Mouse (Mus musculus) midbrain, embryonic 16.5 days (tissue): ENCODE data around the gene Rabepk. TPM values are rescaled to one million over a fixed set of nuclear protein-coding genes. Genes with fewer than 3 reads are reported as not detected.
"Not testable (repeated sequence)": the region's sequence is repeated elsewhere in the genome, so short reads cannot be mapped to it uniquely, and the experiment has no call there.

Source experiments
- ATAC-seq: fragments of 200-750 bp; cut with Nextera tagmentation; 2 replicates; pipeline ENCODE4 v1.8.0; 2017; ENCODE audit warnings: moderate TSS enrichment
- H3K27ac ChIP-seq: fragments of 300-500 bp; sonication (generic); 2 replicates; pipeline ENCODE4 v1.5.1; 2014; ENCODE audit warnings: mild to moderate bottlenecking, low read length, mixed read lengths
- H3K27me3 ChIP-seq: fragments of 300-500 bp; sonication (generic); 2 replicates; pipeline ENCODE4 v1.6.1; 2014; ENCODE audit warnings: low read depth, low read length, mixed read lengths; ENCODE audit not compliant: control insufficient read depth, insufficient read depth
- H3K36me3 ChIP-seq: fragments of 300-500 bp; sonication (generic); 2 replicates; pipeline ENCODE4 v1.6.1; 2014; ENCODE audit warnings: mild to moderate bottlenecking, low read length, moderate library complexity, mixed read lengths; ENCODE audit not compliant: control insufficient read depth, insufficient read depth
- H3K4me1 ChIP-seq: fragments of 300-500 bp; sonication (generic); 2 replicates; pipeline ENCODE4 v1.6.1; 2014; ENCODE audit warnings: mild to moderate bottlenecking, low read length, mixed read lengths; ENCODE audit not compliant: control insufficient read depth, insufficient read depth
- H3K4me2 ChIP-seq: fragments of 300-500 bp; sonication (generic); 2 replicates; pipeline ENCODE4 v1.6.1; 2014; ENCODE audit warnings: mild to moderate bottlenecking, low read length, mixed read lengths
- H3K4me3 ChIP-seq: fragments of 300-500 bp; sonication (generic); 2 replicates; pipeline ENCODE4 v1.5.1; 2014; ENCODE audit warnings: low read depth, mild to moderate bottlenecking, low read length, moderate library complexity, mixed read lengths
- H3K9ac ChIP-seq: fragments of 300-500 bp; sonication (generic); 2 replicates; pipeline ENCODE4 v1.6.1; 2014; ENCODE audit warnings: low read depth, low read length, mixed read lengths
- H3K9me3 ChIP-seq: fragments of 300-500 bp; sonication (generic); replicated peaks from 2 replicates; pipeline ENCODE4 v1.6.1; 2014; ENCODE audit warnings: mild to moderate bottlenecking, low read length, mixed read lengths; ENCODE audit not compliant: control insufficient read depth, poor library complexity, severe bottlenecking
- WGBS: fragments of 180-500 bp; shearing (Covaris S2); extraction: QIAGEN DNeasy Blood & Tissue Kit; methylation state at CpG from one replicate; pipeline ENCODE4 v1.1.7; 2014; 5-methylcytosine and 5-hydroxymethylcytosine counted together
- polyA plus RNA-seq: library from polyadenylated mRNA; unstranded; fragments of >200 nt; fragmentation: Nextera tagmentation; extraction: Ambion mirVana; gene quantifications from 2 replicates; pipeline ENCODE4 v1.2.1, GENCODE M21; 2015

Gene Rabepk
- polyA plus RNA-seq, 1 experiment from 2014 or later: 27.4 TPM

- 0 out of 2 replicates have a peak, but pooled peaks cover 2% of the 10 kb centered on the region for H3K4me1 ChIP-seq
- H3K9ac ChIP-seq: no peak overlapping the region
- no peaks in the 10 kb centered on the region for H3K27me3 ChIP-seq
- H3K27ac ChIP-seq: no peak overlapping the region
- ATAC-seq: no peak
- no peak overlapping the region for H3K4me2 ChIP-seq
- H3K36me3 ChIP-seq: peaks cover 12% of the 10 kb centered on the region
- no peaks in the 10 kb centered on the region for H3K9me3 ChIP-seq
- H3K4me3 ChIP-seq: no peak overlapping the region
- 100% methylated on average over 1 of the region's 1 CpGs for WGBS
Measured at GRCm38 (mm10) chr2:34809568-34809967, 9.9 kb upstream of the Rabepk start.

- Histone ChIP-seq H3K9ac (no peak overlapping the region), H3K4me3 (no peak overlapping the region), H3K27ac (no peak overlapping the region), H3K4me1 (peaks cover 10% of the 10 kb centered on the region), H3K4me2 (no peak overlapping the region), H3K9me3 (no peaks in the 10 kb centered on the region), H3K36me3 (peaks cover 10% of the 10 kb centered on the region), H3K27me3 (no peaks in the 10 kb centered on the region)
- 91% methylated on average over 2 of the region's 2 CpGs for WGBS
- no peak for ATAC-seq
Measured at GRCm38 (mm10) chr2:34808057-34808456, 8.3 kb upstream of the Rabepk start.

- no peak overlapping the region for H3K9ac ChIP-seq
- no peak overlapping the region for H3K4me3 ChIP-seq
- WGBS: 96% methylated on average over 10 of the region's 10 CpGs
- H3K36me3 ChIP-seq: 0 out of 2 replicates have a peak, but pooled peaks cover 2% of the 10 kb centered on the region
- no peaks in the 10 kb centered on the region for H3K27me3 ChIP-seq
- H3K27ac ChIP-seq: no peak overlapping the region
- no peaks in the 10 kb centered on the region for H3K9me3 ChIP-seq
- H3K4me2 ChIP-seq: no peak overlapping the region
- no peak for ATAC-seq
- peaks cover 12% of the 10 kb centered on the region for H3K4me1 ChIP-seq
Measured at GRCm38 (mm10) chr2:34805364-34805950, 5.7 kb upstream of the Rabepk start.

GRCm38 (mm10) chr2:34804815-34805214 lies 5.1 kb upstream of the Rabepk start:
- no peaks in the 10 kb centered on the region for H3K9me3 ChIP-seq
- 0 out of 2 replicates have a peak, but pooled peaks cover 2% of the 10 kb centered on the region for H3K36me3 ChIP-seq
- H3K4me1 ChIP-seq: peaks cover 14% of the 10 kb centered on the region
- 76% methylated on average over 1 of the region's 1 CpGs for WGBS
- no peak overlapping the region for H3K27ac ChIP-seq
- H3K4me3 ChIP-seq: no peak overlapping the region
- no peaks in the 10 kb centered on the region for H3K27me3 ChIP-seq
- no peak for ATAC-seq
- no peak overlapping the region for H3K4me2 ChIP-seq
- H3K9ac ChIP-seq: no peak overlapping the region

GRCm38 (mm10) chr2:34804172-34804571 lies 4.5 kb upstream of the Rabepk start:
- H3K9ac ChIP-seq: no peak overlapping the region
- no peak overlapping the region for H3K4me2 ChIP-seq
- peaks cover 14% of the 10 kb centered on the region for H3K4me1 ChIP-seq
- H3K36me3 ChIP-seq: 0 out of 2 replicates have a peak, but pooled peaks cover 2% of the 10 kb centered on the region
- no peaks in the 10 kb centered on the region for H3K27me3 ChIP-seq
- no peak overlapping the region for H3K4me3 ChIP-seq
- no peaks in the 10 kb centered on the region for H3K9me3 ChIP-seq
- WGBS: 92% methylated on average over 2 of the region's 2 CpGs
- ATAC-seq: no peak
- no peak overlapping the region for H3K27ac ChIP-seq

GRCm38 (mm10) chr2:34803746-34804145 lies 4.0 kb upstream of the Rabepk start:
- Histone ChIP-seq H3K9ac (no peak overlapping the region), H3K4me1 (peaks cover 17% of the 10 kb centered on the region)
- ATAC-seq: no peak

GRCm38 (mm10) chr2:34802565-34803245 lies 3.0 kb upstream of the Rabepk start:
- peak overlapping the region; percentile 75 for H3K4me2 ChIP-seq
- WGBS: under 1% methylated on average over 25 of the region's 32 CpGs
- H3K36me3 ChIP-seq, H3K9me3 ChIP-seq, H3K27me3 ChIP-seq: not testable (repeated sequence)
- ATAC-seq: peak; percentile 61
- peak overlapping the region; percentile 83 for H3K9ac ChIP-seq
- H3K4me1 ChIP-seq: peaks cover 17% of the 10 kb centered on the region
- H3K27ac ChIP-seq: peak overlapping the region; percentile 91
- peak overlapping the region; percentile 61 for H3K4me3 ChIP-seq

More at GRCm38 (mm10) chr2:34803746-34804145, 4.0 kb upstream of the Rabepk start:
- H3K4me3 ChIP-seq: no peak overlapping the region
- peak overlapping the region; percentile 34 for H3K4me2 ChIP-seq
- WGBS: 62% methylated on average over 3 of the region's 3 CpGs
- no peaks in the 10 kb centered on the region for H3K27me3 ChIP-seq
- H3K36me3 ChIP-seq: 0 out of 2 replicates have a peak, but pooled peaks cover 2% of the 10 kb centered on the region
- no peaks in the 10 kb centered on the region for H3K9me3 ChIP-seq
- H3K27ac ChIP-seq: no peak overlapping the region

GRCm38 (mm10) chr2:34801516-34802482 lies 2.1 kb upstream of the Rabepk start:
- Histone ChIP-seq H3K27me3 (no peaks in the 10 kb centered on the region), H3K4me1 (peaks cover 17% of the 10 kb centered on the region), H3K4me3 (peak overlapping the region; percentile 61), H3K36me3 (no peaks in the 10 kb centered on the region), H3K9me3 (no peaks in the 10 kb centered on the region), H3K4me2 (peak overlapping the region; percentile 43), H3K27ac (peak overlapping the region; percentile 91), H3K9ac (peak overlapping the region; percentile 83)
- ATAC-seq: peak; percentile 97
- WGBS: 5% methylated on average over 39 of the region's 39 CpGs
